Mouse (Mus musculus): Measurements from ENCODE around the gene Mtrex. TPM values are rescaled to one million over a fixed set of nuclear protein-coding genes. Genes with fewer than 3 reads are reported as not detected.

Mtrex gene
- total and polyA plus RNA-seq, 3 experiments: 57.4 to 96.5 (median 62.2) TPM

DNA sequence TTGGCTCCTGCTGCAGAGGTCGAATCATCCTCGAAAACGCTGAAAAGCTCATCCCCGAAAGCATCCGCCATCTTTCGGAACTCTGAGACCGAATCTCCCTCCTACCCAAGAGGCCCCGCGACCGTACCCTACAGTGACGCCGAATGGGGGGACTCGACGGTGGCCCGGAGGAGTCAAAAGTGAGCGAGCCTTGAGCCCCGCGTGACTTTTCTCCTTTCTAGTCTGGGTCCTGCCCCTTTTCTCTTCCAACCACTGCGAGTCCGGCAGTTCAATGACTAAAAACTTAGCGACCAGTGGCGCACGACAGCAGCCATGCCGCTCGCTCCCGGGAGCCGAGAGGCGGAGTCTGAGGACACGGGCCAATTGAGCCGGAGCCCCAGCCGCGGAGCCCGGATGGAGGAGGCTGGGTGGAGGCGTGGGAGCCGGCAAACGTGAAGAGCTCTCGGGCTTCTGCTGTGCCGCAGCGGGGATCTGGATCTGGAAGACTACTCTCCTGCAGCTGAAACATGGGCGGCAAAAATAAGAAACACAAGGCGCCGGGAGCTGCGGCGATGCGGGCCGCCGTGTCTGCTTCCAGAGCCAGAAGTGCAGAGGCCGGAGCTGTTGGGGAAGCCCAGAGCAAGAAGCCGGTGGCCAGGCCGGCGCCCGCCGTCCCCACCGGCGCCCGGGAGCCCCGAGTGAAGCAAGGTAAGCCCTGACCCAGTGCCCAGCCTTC, at the start of gene Mtrex, which contains the start of gene Dhx29 (continued):
- no peak for TF ChIP-seq NRF1 (IDR thresholded peaks at IDR 0.05; ENCODE audit: insufficient read depth, low read depth, low read length, poor library complexity, severe bottlenecking)
- no peak for TF ChIP-seq SMC3 (IDR thresholded peaks at IDR 0.05; ENCODE audit: low read depth, low read length)
- TF ChIP-seq KAT2A (conservative IDR thresholded peaks at IDR 0.05; ENCODE audit: low read depth, low read length): peak; percentile 88
- TF ChIP-seq MAZ (IDR thresholded peaks at IDR 0.05; ENCODE audit: low read depth, low read length): peak; percentile 90; the same call in 1 of the 2 replicates

DNA sequence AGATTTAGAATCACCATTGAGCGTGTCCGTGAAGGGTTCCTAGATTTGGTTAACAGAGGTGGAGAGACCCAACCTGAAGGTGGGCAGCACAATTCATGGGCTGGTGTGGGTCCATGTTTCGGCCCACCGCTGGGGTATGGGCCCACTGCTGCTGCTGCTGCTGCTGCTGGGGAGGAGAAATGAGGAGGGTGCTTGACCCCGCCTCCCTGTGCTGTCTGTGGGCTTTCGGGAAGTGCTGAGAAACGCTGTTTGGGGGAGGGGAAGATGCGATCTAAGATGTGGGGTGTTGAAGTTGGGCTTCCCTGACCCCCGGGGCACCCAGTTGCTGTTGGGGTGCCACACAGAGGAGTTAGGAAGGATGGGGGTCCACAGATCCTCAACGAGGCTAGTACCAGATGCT, 49.5 kb upstream of the Mtrex start:
- Histone ChIP-seq H3K4me1 (ENCODE audit: control insufficient read depth in 1 of 2, insufficient read depth in 2 of 2, low read length in 2 of 2) (no peaks in the 10 kb centered on the region), H3K9ac (ENCODE audit: control insufficient read depth, low read depth, low read length, poor library complexity, severe bottlenecking) (no peak overlapping the region), H3K9me3 (replicated peaks; ENCODE audit: insufficient read depth, low read length) (no peaks in the 10 kb centered on the region), H3K27ac (ENCODE audit: control insufficient read depth, low read depth, low read length) (no peak overlapping the region), H3K79me2 (ENCODE audit: control insufficient read depth, insufficient read depth, low read length, poor library complexity) (no peaks in the 10 kb centered on the region), H3K36me3 (ENCODE audit: control insufficient read depth in 1 of 2, insufficient read depth in 2 of 2, low read length in 2 of 2) (no peaks in the 10 kb centered on the region), H3K27me3 (ENCODE audit: control insufficient read depth in 1 of 2, insufficient read depth in 2 of 2, low read length in 2 of 2) (0 out of 4 replicates have a peak, but pooled peaks cover 0 to 3% of the 10 kb centered on the region in 2 experiments), H3K4me3 (ENCODE audit: control insufficient read depth in 1 of 2, insufficient read depth in 1 of 2, low read depth in 2 of 2, low read length in 2 of 2) (peak overlapping the region; percentile 33 to 37; a peak in 3 of 4 replicates)
- peak; percentile 42 for DNase-seq (ENCODE audit: low read depth, low spot score)
- no peak for TF ChIP-seq NRF1 (IDR thresholded peaks at IDR 0.05; ENCODE audit: insufficient read depth, low read depth, low read length, poor library complexity, severe bottlenecking)
- no peak for TF ChIP-seq RAD21 (IDR thresholded peaks at IDR 0.05; ENCODE audit: low read depth, low read length)
- no peak for TF ChIP-seq ELF1 (IDR thresholded peaks at IDR 0.05; ENCODE audit: low read depth, low read length)
- TF ChIP-seq MYB (IDR thresholded peaks at IDR 0.05; ENCODE audit: low read depth, low read length): no peak
- no peak for TF ChIP-seq SMC3 (IDR thresholded peaks at IDR 0.05; ENCODE audit: low read depth, low read length)
- no peak for TF ChIP-seq ZC3H11A (IDR thresholded peaks at IDR 0.05; ENCODE audit: low read depth, low read length)
- TF ChIP-seq UBTF (IDR thresholded peaks at IDR 0.05; ENCODE audit: borderline replicate concordance, insufficient read depth, low read depth, low read length): no peak
- TF ChIP-seq CHD2 (IDR thresholded peaks at IDR 0.05; ENCODE audit: low read length): no peak
- TF ChIP-seq KAT2A (conservative IDR thresholded peaks at IDR 0.05; ENCODE audit: low read depth, low read length): no peak
- no peak for TF ChIP-seq ZKSCAN1 (IDR thresholded peaks at IDR 0.05; ENCODE audit: low read depth, low read length)
- no peak for TF ChIP-seq ZMIZ1 (IDR thresholded peaks at IDR 0.05; ENCODE audit: low read depth, low read length)
- no peak for TF ChIP-seq TAL1 (IDR thresholded peaks at IDR 0.05; ENCODE audit: low read length)
- TF ChIP-seq ZNF384 (IDR thresholded peaks at IDR 0.05; ENCODE audit: low read depth, low read length): no peak
- no peak for TF ChIP-seq POLR2AphosphoS2 (IDR thresholded peaks at IDR 0.05; ENCODE audit: low read length)
- TF ChIP-seq NELFE (IDR thresholded peaks at IDR 0.05; ENCODE audit: low read depth, low read length): no peak
- TF ChIP-seq MEF2A (IDR thresholded peaks at IDR 0.05; ENCODE audit: extremely low read depth, insufficient replicate concordance, low read depth, low read length, poor library complexity, severe bottlenecking): no peak
- no peak for TF ChIP-seq MYC (IDR thresholded peaks at IDR 0.05; ENCODE audit: low read depth, low read length)
- TF ChIP-seq MAFK (IDR thresholded peaks at IDR 0.05; ENCODE audit: borderline replicate concordance, low read depth, low read length): no peak
- TF ChIP-seq HCFC1 (IDR thresholded peaks at IDR 0.05; ENCODE audit: low read depth, low read length): no peak

Measured in MEL (cell line).